Mouse (Mus musculus) embryonic facial prominence, embryonic 10.5 days (tissue): ENCODE measurements around the gene Nr4a2. TPM values are rescaled to one million over a fixed set of nuclear protein-coding genes. Genes with fewer than 3 reads are reported as not detected.

Source experiments
- DNase-seq: peaks from one replicate; pipeline ENCODE4 v3.0.0-alpha.2; 2017; ENCODE audit warnings: low spot score
- H3K27ac ChIP-seq: fragments of 300-500 bp; sonication (generic); replicated peaks from 2 replicates; pipeline ENCODE4 v1.5.1; 2016; ENCODE audit warnings: mild to moderate bottlenecking
- H3K27me3 ChIP-seq: fragments of 300-500 bp; sonication (generic); replicated peaks from 2 replicates; pipeline ENCODE4 v1.6.1; 2016; ENCODE audit warnings: low read depth, mild to moderate bottlenecking; ENCODE audit not compliant: poor library complexity, severe bottlenecking
- H3K36me3 ChIP-seq: fragments of 300-500 bp; sonication (generic); replicated peaks from 2 replicates; pipeline ENCODE4 v1.6.1; 2016; ENCODE audit warnings: mild to moderate bottlenecking, moderate library complexity
- H3K4me1 ChIP-seq: fragments of 300-500 bp; sonication (generic); 2 replicates; pipeline ENCODE4 v1.6.1; 2016
- H3K4me3 ChIP-seq: fragments of 300-500 bp; sonication (generic); 2 replicates; pipeline ENCODE4 v1.5.1; 2016; ENCODE audit warnings: mild to moderate bottlenecking, moderate library complexity
- H3K9me3 ChIP-seq: fragments of 300-500 bp; sonication (generic); 2 replicates; pipeline ENCODE4 v1.6.1; 2016; ENCODE audit warnings: mild to moderate bottlenecking
- WGBS: fragments of 180-500 bp; shearing (Covaris S2); methylation state at CpG from one replicate; pipeline ENCODE4 v1.1.7; 2016; 5-methylcytosine and 5-hydroxymethylcytosine counted together
- polyA plus RNA-seq: library from polyadenylated mRNA; unstranded; fragments of >200 nt; fragmentation: Nextera tagmentation; extraction: Ambion mirVana; gene quantifications from 2 replicates; pipeline ENCODE4 v1.2.1, GENCODE M21; 2016

Nr4a2 gene
- polyA plus RNA-seq, 1 experiment from 2014 or later, result 6.5 TPM

- H3K27ac ChIP-seq, result no peak overlapping the region
- peaks cover 34% of the 10 kb centered on the region for H3K4me1 ChIP-seq
- peak; percentile 46 for DNase-seq
- peaks cover 4% of the 10 kb centered on the region; the same call in 1 of the 2 replicates for H3K9me3 ChIP-seq
- H3K36me3 ChIP-seq, result no peaks in the 10 kb centered on the region
- WGBS, result 2% methylated on average over 14 of the region's 14 CpGs
- H3K27me3 ChIP-seq, result peaks cover 93% of the 10 kb centered on the region
- H3K4me3 ChIP-seq, result no peak overlapping the region
These were observed 13.9 kb downstream of the Nr4a2 start for GRCm38 (mm10) chr2:57109926-57110325.

- H3K9me3 ChIP-seq, result peaks cover 4% of the 10 kb centered on the region; the same call in 1 of the 2 replicates
- H3K4me1 ChIP-seq, result peaks cover 36% of the 10 kb centered on the region
- peaks cover 99% of the 10 kb centered on the region for H3K27me3 ChIP-seq
- H3K4me3 ChIP-seq, result no peak overlapping the region
- DNase-seq, result no peak
- H3K36me3 ChIP-seq, result no peaks in the 10 kb centered on the region
- WGBS, result 3% methylated on average over 11 of the region's 11 CpGs
- H3K27ac ChIP-seq, result no peak overlapping the region
These were observed 14.5 kb downstream of the Nr4a2 start for GRCm38 (mm10) chr2:57109301-57109700.

- DNase-seq, result peak; percentile 13
- no peaks in the 10 kb centered on the region for H3K36me3 ChIP-seq
- H3K4me1 ChIP-seq, result peaks cover 36% of the 10 kb centered on the region
- peaks cover 100% of the 10 kb centered on the region for H3K27me3 ChIP-seq
- H3K9me3 ChIP-seq, result peaks cover 4% of the 10 kb centered on the region; the same call in 1 of the 2 replicates
- no peak overlapping the region for H3K4me3 ChIP-seq
- H3K27ac ChIP-seq, result no peak overlapping the region
- 14% methylated on average over 7 of the region's 7 CpGs for WGBS
These were observed 15.4 kb downstream of the Nr4a2 start for GRCm38 (mm10) chr2:57108349-57108930.

GRCm38 (mm10) chr2:57105401-57105800 is 18.4 kb downstream of the Nr4a2 start:
- Histone ChIP-seq H3K27ac (no peak overlapping the region), H3K4me1 (peaks cover 37% of the 10 kb centered on the region), H3K36me3 (no peaks in the 10 kb centered on the region), H3K9me3 (no peaks in the 10 kb centered on the region), H3K4me3 (no peak overlapping the region), H3K27me3 (peaks cover 100% of the 10 kb centered on the region)
- peak; percentile 14 for DNase-seq
- WGBS, result 3% methylated on average over 7 of the region's 7 CpGs

GRCm38 (mm10) chr2:57104731-57105130 is 19.1 kb downstream of the Nr4a2 start:
- H3K4me1 ChIP-seq, result peaks cover 30% of the 10 kb centered on the region
- H3K36me3 ChIP-seq, result no peaks in the 10 kb centered on the region
- no peak overlapping the region for H3K27ac ChIP-seq
- WGBS, result 5% methylated on average over 8 of the region's 8 CpGs
- peaks cover 100% of the 10 kb centered on the region for H3K27me3 ChIP-seq
- H3K9me3 ChIP-seq, result no peaks in the 10 kb centered on the region
- no peak overlapping the region for H3K4me3 ChIP-seq
- no peak for DNase-seq

GRCm38 (mm10) chr2:57103845-57104660 is 19.8 kb downstream of the Nr4a2 start:
- H3K9me3 ChIP-seq, result no peaks in the 10 kb centered on the region
- H3K4me1 ChIP-seq, result peaks cover 25% of the 10 kb centered on the region
- no peak overlapping the region for H3K27ac ChIP-seq
- H3K27me3 ChIP-seq, result peaks cover 100% of the 10 kb centered on the region
- DNase-seq, result no peak
- WGBS, result under 1% methylated on average over 26 of the region's 26 CpGs
- H3K36me3 ChIP-seq, result no peaks in the 10 kb centered on the region
- peak overlapping the region; percentile 41 for H3K4me3 ChIP-seq

GRCm38 (mm10) chr2:57102856-57103844 is 20.7 kb downstream of the Nr4a2 start:
- no peaks in the 10 kb centered on the region for H3K9me3 ChIP-seq
- peaks cover 100% of the 10 kb centered on the region for H3K27me3 ChIP-seq
- peaks cover 25% of the 10 kb centered on the region for H3K4me1 ChIP-seq
- H3K27ac ChIP-seq, result no peak overlapping the region
- H3K36me3 ChIP-seq, result no peaks in the 10 kb centered on the region
- WGBS, result under 1% methylated on average over 37 of the region's 37 CpGs
- peak; percentile 50 for DNase-seq
- peak overlapping the region; percentile 61 for H3K4me3 ChIP-seq

GRCm38 (mm10) chr2:57102091-57102855 is 21.5 kb downstream of the Nr4a2 start:
- H3K4me3 ChIP-seq, result peak overlapping the region; percentile 61
- under 1% methylated on average over 51 of the region's 51 CpGs for WGBS
- no peak overlapping the region for H3K27ac ChIP-seq
- peaks cover 99% of the 10 kb centered on the region for H3K27me3 ChIP-seq
- no peaks in the 10 kb centered on the region for H3K36me3 ChIP-seq
- H3K4me1 ChIP-seq, result peaks cover 25% of the 10 kb centered on the region
- H3K9me3 ChIP-seq, result no peaks in the 10 kb centered on the region
- DNase-seq, result peak; percentile 62

- no peak for DNase-seq
- Histone ChIP-seq H3K4me1 (peaks cover 25% of the 10 kb centered on the region), H3K9me3 (no peaks in the 10 kb centered on the region), H3K36me3 (no peaks in the 10 kb centered on the region), H3K27me3 (peaks cover 85% of the 10 kb centered on the region), H3K27ac (no peak overlapping the region), H3K4me3 (no peak overlapping the region)
- WGBS, result 77% methylated on average over 3 of the region's 3 CpGs
These were observed 23.6 kb downstream of the Nr4a2 start for GRCm38 (mm10) chr2:57100241-57100640.

- no peaks in the 10 kb centered on the region for H3K9me3 ChIP-seq
- H3K27ac ChIP-seq, result no peak overlapping the region
- H3K4me1 ChIP-seq, result no peaks in the 10 kb centered on the region
- no peaks in the 10 kb centered on the region for H3K36me3 ChIP-seq
- H3K4me3 ChIP-seq, result no peak overlapping the region
- WGBS, result 79% methylated on average over 9 of the region's 9 CpGs
- H3K27me3 ChIP-seq, result no peaks in the 10 kb centered on the region
- DNase-seq, result no peak
These were observed 51.4 kb downstream of the Nr4a2 start for GRCm38 (mm10) chr2:57072452-57072851.

- Histone ChIP-seq H3K4me3 (no peak overlapping the region), H3K27ac (no peak overlapping the region), H3K4me1 (no peaks in the 10 kb centered on the region), H3K27me3 (no peaks in the 10 kb centered on the region), H3K9me3 (no peaks in the 10 kb centered on the region), H3K36me3 (no peaks in the 10 kb centered on the region)
- WGBS, result 73% methylated on average over 1 of the region's 1 CpGs
- no peak for DNase-seq
These were observed 60.3 kb downstream of the Nr4a2 start for GRCm38 (mm10) chr2:57063480-57063879.
